Mouse (Mus musculus) megakaryocyte, adult 5-6 weeks (primary cell): ENCODE measurements around the gene Lrrc23. TPM values are rescaled to one million over a fixed set of nuclear protein-coding genes. Genes with fewer than 3 reads are reported as not detected.

Source experiments
- ATAC-seq: 2 replicates; pipeline ENCODE4 v1.8.0; 2016; ENCODE audit warnings: mild to moderate bottlenecking, inconsistent platforms; ENCODE audit not compliant: poor library complexity, severe bottlenecking
- total RNA-seq, 2 experiments: library from RNA; stranded (forward) in 1 of 2; stranded (reverse) in 1 of 2; fragments of 153-499, 151-499 nt in 1 of 2; fragments of 221-1000, 200-1000 nt in 1 of 2; gene quantifications; 2 replicates each; pipeline versions ENCODE4 v1.2.3 to v1.2.4; 2015 to 2017

Lrrc23 gene
- total RNA-seq, 2 experiments from 2014 or later, result 0.26 TPM; not detected in 1

DNA sequence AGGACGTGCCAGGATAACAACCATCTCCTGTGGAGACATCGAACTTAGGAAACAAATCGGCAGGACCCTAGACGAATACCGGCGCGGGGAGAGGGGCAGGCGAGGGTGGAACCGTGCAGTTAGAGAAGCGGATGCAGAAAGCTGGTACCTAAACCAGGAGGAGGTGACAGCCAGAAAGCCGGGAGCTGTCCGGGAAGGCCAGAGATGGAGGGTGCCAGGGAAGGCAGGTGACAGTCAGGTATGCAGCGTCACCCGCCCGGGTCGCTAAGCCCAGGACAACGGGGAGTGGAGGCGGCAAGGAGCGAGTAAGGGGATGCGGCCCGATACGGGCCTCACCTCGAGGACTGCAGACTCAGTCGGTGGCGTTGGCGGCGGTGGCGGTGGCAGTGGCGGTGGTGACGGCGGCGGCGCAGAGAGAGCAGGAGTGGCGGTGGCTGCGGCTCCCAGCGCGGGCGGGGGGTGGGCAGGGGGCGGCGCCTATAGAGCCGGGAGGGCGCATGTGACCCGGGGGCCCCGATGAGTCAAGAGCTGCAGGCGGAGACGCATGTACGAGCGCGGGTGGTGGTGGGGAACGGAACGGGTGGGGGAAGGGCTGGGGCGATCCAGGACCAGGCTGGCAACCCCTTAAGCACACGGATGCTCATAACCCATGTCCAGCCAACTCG lies 10.3 kb downstream of the Lrrc23 start, which contains the start of gene Eno2:
TSS of gene Eno2 (minus strand) at position 573 of the 665 bp plus-strand sequence.
- ATAC-seq, result peak; percentile 72

DNA sequence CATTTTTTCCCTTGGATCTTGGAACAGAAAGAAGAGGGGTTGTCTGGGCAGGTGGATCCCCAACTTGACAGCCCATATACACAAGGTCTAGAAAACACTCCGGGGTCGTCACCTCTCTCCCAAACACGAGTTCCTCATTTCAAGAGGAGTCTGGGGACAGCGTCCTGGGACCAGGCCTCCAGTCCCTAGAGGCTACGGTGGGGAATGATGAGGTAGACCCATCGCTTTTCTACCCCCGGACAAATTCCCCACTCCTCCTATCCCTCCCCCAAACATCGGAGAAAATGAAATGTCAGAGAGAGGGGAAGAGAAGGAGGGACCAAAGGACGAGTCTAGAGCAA lies 10.9 kb downstream of the Lrrc23 start:
- ATAC-seq, result peak; percentile 42

DNA sequence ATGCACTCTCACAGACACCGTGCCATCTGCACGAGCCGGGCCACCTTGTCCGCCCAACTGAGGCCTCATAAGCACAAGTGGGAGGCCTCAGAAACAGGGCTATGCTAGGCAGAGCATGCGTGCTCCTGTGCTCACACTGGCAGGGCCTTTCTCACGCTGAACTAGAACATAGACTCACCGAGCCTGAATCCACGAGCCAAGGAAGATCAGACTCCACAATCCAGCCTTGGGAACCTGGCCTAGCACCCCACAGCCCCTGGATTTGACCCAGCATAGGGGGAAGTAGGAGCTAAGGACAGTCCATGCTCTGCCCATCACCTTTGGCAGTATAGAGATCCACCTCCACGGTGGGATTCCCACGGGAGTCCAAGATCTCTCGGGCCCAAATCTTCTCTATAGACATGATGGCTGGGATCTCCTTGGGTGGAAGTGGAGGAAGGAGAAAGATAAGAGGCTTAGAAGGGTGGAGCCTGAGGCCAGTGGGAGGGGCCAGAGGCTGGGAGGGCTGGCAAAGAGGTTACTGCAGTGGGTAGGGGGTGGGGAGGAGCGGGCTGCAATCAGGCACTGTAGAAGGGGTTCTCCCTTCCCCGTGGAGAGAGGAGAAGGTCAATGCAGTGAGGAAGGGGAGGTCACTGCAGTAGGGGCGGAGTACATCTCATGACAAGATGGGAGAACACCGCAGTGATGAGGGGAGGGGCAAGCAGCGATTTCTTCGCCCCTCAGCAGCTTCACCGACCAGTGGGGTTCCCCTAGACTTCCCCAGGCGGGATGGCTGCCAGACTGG lies 11.4 kb downstream of the Lrrc23 start:
- no peak for ATAC-seq

DNA sequence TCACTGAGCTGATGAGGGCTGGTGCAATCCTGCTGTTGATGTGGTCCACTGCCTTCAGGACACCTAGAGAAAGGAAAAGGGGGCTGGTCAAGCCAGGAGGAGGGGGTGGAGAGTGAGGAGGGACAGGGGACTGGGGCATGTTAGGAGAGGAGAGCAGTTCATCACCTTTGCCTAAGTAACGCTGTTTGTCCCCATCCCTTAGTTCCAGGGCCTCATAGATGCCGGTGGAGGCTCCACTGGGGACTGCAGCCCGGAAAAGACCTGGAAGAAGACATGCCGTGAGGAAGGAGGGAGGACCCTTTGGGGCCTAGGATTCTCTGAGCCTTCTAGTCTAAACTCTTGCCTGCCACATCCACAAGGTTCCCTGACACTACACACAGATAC lies 12.0 kb downstream of the Lrrc23 start:
- no peak for ATAC-seq

DNA sequence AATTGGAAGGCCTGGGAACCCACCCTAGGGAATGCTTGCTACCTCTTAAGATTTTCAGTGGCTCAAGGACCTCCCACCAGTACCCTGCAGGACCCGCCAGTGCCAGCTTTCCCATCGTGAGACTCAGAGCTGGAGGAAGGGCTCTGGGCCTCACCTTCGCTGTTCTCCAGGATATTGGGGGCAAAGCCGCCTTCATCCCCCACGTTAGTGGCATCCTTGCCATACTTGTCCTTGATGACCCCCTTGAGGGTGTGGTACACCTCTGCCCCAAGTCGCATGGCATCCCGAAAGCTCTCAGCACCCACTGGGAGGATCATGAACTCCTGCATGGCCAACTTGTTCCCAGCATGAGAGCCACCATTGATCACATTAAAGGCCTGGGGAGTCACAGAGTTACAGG lies 13.6 kb downstream of the Lrrc23 start:
- ATAC-seq, result no peak

DNA sequence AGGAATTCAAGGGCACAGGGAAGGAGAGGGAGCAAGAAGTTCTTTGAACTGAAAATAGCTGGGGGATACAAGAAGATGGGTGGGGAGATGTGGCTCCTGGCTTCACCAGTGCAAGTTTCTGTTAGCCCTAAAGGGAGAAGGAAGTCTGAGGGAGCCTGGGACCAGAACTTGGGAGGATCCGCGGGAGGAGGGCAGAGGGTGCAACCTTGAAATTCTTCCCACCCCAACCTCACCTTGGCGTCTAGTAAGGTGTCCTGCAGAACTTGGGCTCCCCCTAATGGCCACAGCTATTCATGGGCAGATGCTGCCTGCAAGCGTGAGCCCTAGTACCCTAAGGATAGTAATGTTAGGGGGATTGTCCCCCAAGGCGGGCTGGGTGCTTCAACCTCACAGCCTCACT lies 20.3 kb downstream of the Lrrc23 start:
- ATAC-seq, result peak; percentile 83

DNA sequence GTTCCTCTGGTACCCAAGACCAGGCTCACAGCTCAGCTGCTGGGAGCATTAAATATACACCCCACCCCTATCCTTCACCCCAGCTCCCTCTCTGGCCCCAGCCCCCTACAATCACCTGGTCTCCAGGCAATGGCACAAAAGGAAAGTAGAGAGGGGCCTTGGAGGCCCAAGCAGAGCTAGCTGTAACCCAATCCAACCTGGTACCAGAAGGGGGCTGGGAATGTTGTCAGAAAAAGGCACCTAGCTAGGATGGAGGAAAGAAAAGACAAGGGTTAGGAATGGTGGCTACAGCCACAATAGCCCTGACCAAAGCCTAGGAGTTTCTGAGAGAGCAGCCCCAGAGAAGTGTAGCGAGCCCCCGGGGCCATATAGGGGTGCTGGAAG lies 20.7 kb downstream of the Lrrc23 start:
- no peak for ATAC-seq

DNA sequence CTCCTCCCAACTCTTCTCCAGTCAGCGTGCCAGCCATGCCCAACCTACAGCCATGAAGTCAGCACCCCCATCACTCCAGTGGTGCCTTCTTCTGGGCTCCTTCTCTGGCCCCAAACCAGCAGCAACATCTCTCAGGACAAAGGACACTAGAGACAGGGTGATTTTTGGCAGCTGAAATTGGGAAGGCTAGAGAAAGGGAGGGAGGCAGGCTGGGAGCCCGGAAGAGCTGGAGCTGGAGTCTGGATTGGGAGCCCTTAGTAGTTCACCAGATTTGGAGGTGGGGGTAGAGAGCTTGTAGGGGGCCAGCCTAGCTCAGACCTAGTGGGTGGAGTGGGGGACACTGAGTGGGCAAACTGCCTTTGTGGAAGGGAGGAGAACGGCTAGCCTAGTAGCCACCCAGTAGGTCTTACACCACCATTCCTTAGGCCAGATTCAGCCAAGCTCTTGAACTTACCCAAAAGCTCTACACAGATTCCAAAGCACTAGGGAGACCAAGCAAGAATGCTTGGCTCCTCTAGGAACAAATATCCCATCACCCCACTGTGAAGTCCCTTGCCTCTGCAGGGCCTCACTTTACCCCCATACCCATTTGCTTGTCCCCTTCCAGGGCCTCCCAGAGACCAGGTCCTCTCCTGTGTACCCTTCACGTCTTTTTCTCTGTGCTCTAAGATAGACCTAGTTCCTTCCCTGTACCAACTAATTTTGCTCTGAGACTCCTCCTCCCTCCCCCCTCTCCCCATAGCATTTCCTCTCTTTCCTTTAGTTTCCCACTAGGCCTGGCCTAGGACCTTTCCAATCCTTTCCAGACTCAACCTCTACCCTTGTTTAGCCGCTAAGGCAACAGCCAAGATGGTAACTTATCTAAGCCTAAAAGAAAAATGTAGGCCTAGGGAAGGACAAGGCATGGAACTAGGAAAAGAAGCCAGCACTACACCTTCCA lies 21.3 kb downstream of the Lrrc23 start:
- no peak for ATAC-seq

DNA sequence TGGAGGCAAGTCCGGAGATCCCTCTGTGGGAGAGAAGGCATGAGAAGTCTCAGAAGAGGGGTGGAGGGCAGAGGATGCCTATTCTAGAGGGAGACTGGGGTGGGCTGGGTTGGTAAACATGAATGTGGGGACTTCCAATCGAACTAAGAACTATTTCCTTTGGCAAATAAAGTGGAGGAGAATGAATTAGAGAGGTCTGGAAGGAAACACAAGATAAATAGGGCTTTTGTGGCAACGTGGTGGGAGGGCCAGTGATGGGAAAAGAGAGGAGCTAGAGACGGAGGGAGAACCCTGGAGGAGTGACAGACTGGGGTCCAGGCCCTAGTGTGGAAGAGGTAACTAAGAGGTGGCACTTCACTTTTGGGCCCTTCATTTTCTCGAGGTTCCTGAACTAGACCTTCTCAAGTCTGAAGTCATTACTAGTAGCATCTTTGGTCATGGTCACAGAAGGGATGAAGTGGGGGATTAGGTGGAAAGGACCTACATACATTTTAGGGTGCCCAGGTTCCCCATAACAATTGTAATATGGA lies 22.1 kb downstream of the Lrrc23 start:
- ATAC-seq, result no peak

DNA sequence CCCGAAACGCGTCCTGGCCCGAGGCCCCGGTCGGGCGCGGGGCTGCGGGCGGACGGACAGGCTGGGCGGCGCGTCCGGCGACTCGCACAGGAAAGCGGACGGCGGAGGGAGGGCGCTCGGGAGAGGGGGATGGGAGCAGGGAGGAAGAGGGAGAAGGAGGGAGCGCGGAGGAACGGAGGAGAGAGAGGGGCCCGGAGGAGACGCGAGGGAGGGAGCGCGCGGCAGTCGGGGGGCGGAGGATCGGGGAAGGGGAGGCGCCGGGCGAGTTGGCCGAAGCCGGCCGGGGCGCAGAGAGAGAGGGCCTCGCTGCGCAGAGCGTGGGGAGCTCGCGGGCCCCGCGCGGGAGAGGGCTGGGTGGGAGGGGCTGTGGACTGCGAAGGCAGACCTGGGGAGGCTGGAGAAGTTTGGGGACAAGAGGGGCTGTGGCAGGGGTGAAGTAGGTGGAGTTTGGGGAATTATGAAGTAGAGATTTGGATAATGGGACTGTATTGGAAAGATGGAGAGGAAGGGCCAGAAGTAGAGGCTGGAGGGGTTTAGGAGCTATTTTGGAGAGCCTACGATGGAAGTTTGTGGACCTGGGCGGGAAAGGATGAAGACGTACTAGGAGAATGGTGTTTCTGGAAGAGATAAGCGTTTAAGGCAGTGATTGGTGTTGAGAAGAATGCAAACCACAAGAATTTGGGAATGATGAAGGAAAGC lies 22.7 kb downstream of the Lrrc23 start:
- peak; percentile 67 for ATAC-seq

DNA sequence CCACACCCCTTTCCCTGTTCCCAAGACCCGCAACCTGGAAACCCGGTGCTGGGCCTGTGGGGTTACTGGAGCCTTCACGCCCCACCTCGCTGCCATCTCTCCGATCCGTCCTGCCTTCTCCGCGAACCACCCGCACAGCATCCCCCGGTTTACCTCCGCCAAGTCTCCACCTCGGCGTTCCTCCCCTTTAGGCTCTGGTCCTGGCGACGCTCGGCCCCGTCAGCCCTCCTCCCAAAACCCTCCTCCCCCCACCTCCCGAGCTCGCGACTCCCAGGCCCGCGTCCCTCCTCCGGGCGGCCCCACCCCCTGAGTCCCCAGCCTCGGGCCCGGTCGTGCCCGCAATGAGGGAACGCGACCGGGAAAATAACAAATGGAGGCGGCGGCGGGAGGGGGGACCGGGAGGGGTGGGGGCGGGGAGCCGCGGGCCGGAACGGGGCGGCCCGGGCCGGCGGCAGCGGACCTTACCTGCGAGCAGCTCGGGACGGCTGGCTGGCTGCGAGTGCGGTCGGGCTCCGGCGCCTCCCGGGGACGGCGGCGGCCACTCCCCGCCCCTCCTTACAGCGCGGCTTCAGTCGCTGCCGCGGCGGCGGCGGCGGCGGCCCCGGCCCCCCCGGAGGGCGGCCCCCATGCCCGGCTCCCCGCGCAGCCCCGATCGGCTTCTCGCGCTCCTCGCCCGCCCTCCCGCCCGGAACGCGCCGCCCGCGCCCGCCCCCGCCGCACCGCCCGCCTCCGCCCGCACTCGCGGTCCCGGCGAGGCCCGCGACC lies 23.5 kb downstream of the Lrrc23 start, which contains the start of the genes Gm45234 and Atn1:
TSS of gene Gm45234 (minus strand) at position 191 of the 765 bp plus-strand sequence.
TSS of gene Atn1 (minus strand) at position 694 of the 765 bp plus-strand sequence.
- ATAC-seq, result peak; percentile 49

DNA sequence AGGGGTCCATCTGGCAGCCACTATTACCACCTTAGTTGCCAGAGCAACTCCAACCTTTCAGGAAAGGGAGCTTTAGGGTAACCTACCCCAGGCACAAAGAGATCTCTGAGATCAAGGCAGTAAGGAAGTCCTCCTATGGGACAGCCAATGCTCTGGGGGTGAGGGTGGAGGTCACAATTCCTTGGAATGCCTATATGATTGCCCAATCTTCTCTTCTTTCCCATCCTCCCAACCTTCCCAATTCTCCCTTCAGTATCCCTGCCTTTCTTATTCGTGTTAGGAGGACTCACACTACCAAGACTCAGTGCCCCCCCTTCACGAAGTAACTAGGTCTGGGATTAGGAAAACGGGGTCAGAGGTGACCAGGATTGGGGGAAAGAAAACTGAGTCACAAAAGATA lies 24.2 kb downstream of the Lrrc23 start:
- ATAC-seq, result no peak

DNA sequence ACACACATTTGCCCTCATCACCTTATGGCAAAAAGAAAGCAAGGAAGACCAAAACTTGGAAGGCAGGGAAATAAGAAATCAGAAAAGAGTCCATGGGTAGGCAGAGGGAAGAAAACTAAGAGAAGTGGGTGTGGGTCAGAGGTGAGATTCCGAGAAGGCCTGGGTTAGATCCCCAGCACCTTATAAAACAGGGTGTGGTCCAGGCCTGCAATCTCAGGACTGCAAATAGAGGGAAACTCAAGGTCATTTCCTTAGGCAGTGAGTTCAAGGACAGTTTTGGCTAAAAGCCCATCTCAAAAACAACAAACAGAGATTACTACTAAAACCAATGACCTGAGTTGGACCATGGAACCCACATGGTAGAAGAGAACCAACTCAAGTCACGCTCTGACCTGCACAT lies 25.7 kb downstream of the Lrrc23 start:
- no peak for ATAC-seq

DNA sequence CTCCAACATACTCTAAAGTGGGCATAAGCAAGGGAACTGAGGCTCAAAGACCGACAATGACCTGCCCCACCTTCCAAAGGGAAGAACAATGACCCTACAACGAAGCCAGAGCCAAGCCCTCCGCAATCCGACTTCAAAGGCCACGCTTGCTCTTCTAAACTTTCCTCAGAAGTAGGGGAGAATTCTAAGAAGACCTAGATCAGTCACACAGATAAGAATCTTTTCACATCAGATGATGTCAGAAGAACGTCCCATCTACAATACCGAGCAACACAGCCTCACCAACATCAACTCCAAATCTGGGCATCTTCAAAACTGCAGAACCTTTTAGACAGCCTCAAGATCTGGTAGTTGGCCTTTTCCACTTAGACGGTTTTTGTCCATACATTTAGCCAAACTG lies 29.1 kb downstream of the Lrrc23 start:
- ATAC-seq, result no peak

DNA sequence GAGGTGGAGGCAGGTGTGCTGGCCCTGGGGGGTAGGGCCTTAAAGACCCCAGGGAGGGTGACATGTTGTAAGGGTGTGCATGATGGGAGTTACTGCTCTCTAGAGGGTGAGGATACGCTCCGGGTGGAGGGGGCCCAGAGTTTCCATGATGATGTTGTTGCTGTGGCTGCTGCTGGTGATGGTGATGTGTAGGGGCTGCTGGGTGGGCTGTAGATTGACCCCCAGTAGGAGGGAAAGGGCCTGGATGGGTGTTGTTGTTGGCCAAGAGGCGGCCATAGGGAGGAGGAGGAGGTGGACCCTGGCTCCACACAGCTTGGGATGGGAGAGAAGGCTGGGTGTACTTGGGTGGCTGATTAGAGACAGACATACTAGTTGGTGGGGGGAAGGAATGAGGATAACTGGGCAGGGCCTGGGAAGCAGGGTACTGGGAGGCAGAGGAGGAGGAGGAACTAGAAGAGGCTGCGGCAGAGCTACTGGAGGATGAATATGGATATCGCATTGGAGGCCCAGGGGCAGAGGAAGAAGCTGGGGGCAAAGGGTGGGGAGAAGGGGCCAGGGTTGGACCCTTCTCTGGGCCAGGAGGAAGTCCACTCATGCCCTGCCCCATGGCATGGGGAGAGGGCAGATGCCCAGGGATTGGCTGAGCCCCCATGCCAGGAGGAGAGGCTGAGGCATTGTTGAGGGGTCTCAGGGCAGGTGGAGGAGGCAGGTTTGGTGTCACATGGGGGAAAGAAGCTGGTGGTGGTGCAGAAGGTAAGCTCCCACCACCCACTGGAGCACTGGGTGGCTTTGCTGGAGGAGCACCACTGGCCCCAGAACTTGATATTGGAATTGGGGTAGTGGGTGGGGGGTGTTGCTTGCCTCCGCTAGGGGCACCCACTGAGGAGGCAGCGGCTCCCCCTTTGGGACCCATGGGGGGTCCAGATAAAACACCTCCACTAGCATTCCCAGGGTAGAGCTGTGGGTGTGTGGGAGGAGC lies 32.6 kb downstream of the Lrrc23 start:
- ATAC-seq, result no peak

DNA sequence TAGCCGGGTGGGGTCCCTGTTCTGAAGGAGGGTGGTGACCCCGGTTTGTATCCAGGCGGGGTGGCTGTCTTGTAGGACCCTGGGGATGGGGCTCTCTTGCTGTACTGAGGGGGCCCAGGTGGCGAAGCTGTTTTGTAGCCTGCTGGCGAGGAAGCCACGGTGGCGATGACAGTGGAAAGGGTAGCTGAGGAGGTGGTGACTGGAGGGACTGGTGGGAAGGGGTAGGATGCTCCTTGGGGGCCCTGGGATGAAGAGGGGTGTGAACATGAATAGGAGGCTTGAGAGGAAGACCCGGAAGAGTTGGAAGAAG lies 33.3 kb downstream of the Lrrc23 start:
- ATAC-seq, result no peak

DNA sequence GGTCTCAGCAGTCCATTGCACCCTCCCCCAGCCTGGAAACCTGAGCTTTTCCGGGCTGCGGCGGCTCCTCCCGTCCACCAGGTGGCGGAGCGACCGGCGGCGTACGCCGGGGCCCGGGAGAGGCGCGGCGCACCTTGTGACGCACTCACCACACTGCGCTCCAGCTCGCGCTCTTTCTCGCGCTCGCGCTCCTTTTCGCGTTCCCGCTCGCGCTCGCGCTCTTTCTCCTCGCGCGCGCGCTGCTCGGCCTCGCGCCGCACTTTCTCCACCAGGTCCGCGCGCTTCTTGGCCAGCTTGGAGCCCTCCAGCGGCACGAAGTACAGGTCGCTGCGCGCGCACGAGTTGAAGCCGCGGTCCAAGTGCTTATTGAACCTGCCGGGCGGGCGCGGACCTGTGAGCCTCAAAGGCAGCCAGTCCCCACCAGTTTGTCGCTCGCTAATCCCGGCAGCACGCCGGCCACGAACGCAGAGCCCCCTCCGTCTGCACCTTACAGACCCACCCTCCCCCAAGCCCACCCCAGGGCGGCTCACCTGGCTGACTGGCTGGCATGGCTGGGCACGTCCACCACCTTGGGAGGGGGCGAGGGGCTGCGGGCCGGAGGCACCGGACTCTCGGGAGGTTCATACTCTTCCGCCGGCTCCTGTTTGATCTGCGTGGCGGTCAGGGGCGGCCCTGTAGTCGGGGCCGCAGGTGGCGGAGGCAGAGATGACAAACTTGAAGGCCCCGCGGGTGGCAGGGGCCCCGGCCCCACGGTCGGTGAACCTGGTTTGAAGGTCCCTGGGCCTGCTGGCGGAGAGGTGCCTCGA lies 33.8 kb downstream of the Lrrc23 start:
- peak; percentile 70 for ATAC-seq
